Mouse (Mus musculus) layer of hippocampus, postnatal 14 days (tissue): Measurements from ENCODE around the gene Rbbp5. TPM values are rescaled to one million over a fixed set of nuclear protein-coding genes. Genes with fewer than 3 reads are reported as not detected.

Experiments used
- DNase-seq, 2 experiments: peaks; one replicate each; pipeline ENCODE4 v3.0.0; 2021 to 2022; ENCODE audit warnings: low spot score in 2 of 2, mixed read lengths in 1 of 2
- total RNA-seq, 2 experiments: library from RNA; stranded (reverse); gene quantifications; 2 replicates each; pipeline ENCODE4 v1.2.3; 2021

Gene Rbbp5
- total RNA-seq, 2 experiments from 2014 or later: 39.2 to 45.2 TPM

- DNase-seq: no peak
These were observed 63.5 kb downstream of the Rbbp5 start for GRCm38 (mm10) chr1:132540701-132541100.

DNA sequence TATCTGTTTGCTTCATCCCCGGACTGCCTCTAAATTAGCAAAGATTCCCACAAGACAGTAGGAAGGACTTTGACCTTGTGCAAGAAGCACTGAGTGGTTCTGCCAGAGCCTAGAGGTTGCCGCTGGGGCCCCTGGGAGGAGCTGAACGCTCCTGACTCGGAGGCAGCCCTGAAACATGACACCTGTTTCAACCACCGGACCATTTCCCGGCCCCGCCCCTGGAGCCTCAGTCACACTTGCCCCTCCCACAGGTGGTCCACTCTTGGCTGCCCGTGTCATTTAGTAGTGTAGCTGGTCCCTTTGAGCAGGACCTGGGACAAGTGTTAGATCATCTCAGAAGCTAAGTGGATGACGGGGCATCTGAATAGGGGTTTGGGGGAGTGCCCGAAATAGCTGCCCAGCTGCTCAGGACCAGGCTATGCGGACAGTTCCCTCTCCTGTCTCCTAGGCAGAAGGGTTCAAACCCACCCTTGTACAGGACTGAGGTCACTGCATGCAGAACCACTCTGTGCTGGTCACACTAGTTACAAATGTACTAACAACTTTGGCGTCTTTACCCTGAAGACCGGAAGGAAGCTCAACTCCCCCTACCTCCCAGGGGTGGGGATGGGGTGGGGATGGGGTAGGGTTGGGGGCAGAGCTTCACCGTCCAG lies 64.1 kb downstream of the Rbbp5 start:
- DNase-seq: no peak

DNA sequence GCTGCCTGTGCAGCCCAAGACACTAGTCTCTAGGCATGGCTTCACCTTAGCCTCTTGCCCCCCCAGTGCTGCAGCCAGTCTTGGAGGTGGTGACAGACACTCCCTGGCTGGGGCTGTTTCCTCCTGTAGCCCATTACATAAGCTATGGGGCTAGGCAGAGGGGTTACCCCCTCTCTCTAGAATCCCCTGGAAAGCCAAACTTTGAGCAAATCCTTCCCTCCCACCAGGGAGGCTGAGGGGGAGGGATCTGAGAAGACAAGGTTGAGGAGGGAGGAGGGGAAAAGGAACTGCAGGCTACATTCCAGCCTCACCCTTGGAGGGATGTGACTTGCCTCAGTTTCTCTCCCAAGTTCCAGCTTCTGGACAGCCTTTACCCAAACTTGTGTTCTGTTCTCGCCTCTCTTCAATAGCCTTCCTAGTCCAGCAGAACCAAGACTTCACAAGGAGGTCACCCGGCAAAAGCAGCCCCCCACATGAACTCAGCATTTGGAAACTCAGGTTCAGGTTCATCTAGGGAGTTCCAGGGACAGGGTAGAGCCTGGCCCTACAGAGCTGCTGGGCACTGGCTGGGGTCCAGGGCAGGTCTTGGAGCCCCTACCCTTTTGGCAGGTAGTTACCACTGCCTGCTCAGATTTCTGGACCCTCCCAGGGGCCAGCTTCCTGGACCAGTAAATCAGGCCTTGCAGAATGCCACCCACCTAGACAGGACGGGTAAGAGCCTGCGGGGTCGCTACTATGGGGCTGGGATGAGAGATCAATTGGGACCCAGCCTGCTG lies 64.8 kb downstream of the Rbbp5 start:
- no peak for DNase-seq

DNA sequence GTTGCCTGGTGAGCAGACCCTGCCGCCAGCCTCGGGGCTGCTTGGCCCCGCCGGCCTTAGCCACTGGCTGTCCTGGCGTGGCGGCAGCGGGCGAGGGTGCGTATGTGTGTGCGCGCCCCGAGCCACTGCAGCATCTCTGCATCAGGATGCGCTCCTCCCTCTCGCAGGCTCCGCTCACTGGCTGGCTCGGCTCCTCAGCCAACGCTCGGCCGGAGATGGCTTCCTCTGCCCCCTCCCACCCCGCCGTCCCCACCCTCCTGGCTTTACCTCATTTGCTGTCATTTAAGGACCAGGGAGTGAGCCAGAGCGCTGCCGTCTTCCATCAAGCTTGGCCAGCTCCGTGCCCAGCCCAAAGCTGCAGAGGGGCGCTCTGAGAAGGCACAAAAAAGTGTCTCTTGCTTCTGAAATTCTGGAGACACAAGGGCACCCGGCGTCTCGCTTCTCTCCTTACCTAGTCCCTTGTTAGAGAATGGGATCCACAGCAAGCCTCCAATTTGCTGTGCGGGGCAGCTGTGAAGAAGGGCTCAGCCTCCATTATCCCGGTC lies 65.7 kb downstream of the Rbbp5 start, which contains the start of gene Cntn2:
TSS of gene Cntn2 (minus strand) at position 495 of the 545 bp plus-strand sequence.
- DNase-seq: peak in 1 of 2 experiments; percentile 55

DNA sequence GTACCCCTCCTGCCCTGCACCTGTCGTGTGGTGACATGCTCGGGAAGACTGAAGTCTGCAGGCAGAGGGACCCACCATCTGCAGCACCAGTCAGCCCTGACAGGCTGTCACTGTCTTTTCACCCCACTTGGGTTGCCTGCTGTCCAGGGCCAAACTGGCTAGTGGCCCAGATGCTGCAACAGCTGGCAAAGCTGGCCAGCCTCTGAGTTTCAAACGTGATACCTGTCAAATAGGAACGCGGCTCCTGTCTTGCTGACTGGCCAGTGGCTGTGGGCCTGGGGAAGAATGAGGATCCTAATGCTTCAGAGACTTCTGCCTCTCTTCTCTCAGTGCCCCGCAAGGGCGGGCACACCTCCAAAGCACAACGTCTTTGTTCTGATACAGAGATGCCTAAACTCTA lies 66.6 kb downstream of the Rbbp5 start:
- DNase-seq: no peak

Other genes with a start within 250 kb of the Rbbp5 start
- not detected for gene Gm10188, start 247.6 kb upstream of the Rbbp5 start, total RNA-seq
- gene Klhdc8a, start 178.7 kb upstream of the Rbbp5 start, total RNA-seq: 1 to 10 TPM; 5.7 to 6.8 TPM
- 1 to 10 TPM; 1.7 to 2.8 TPM for gene Nuak2, start 161.2 kb upstream of the Rbbp5 start, total RNA-seq
- gene Tmcc2, start 86.1 kb upstream of the Rbbp5 start, total RNA-seq: 100 to 1,000 TPM; 191 to 192 TPM
- 10 to 100 TPM; 35.5 to 38.0 TPM for gene Dstyk, start 59.8 kb upstream of the Rbbp5 start, total RNA-seq
- gene Tmem81, start 28.9 kb downstream of the Rbbp5 start, total RNA-seq: 1 to 10 TPM; 2.7 to 4.0 TPM
- gene Cntn2, start 65.9 kb downstream of the Rbbp5 start, total RNA-seq: 10 to 100 TPM; 52.7 to 54.9 TPM